Mouse (Mus musculus) myocyte (in vitro differentiated cells): ENCODE results near the gene Kirrel3. TPM values are rescaled to one million over a fixed set of nuclear protein-coding genes. Genes with fewer than 3 reads are reported as not detected.

Experiments used
- H3K27me3 ChIP-seq: one replicate; pipeline ENCODE4 v1.6.1; 2011; ENCODE audit not compliant: control insufficient read depth, insufficient read depth, insufficient read length
- H3K36me3 ChIP-seq: one replicate; pipeline ENCODE4 v1.6.1; 2011; ENCODE audit not compliant: control insufficient read depth, insufficient read depth
- H3K4me2 ChIP-seq: one replicate; pipeline ENCODE4 v1.6.1; 2011; ENCODE audit warnings: low read depth, control low read depth
- H3K4me3 ChIP-seq: one replicate; pipeline ENCODE4 v1.5.1; 2011; ENCODE audit warnings: mild to moderate bottlenecking, control low read depth, moderate library complexity
- H3K79me2 ChIP-seq: one replicate; pipeline ENCODE4 v1.6.1; 2011; ENCODE audit not compliant: control insufficient read depth, insufficient read depth
- H3ac ChIP-seq: one replicate; pipeline ENCODE4 v1.6.1; 2011; ENCODE audit not compliant: control insufficient read depth, insufficient read length
- CEBPB ChIP-seq: IDR thresholded peaks from 2 replicates; pipeline ENCODE4 v1.6.1; 2011; ENCODE audit warnings: mild to moderate bottlenecking, moderate library complexity; ENCODE audit not compliant: poor library complexity, insufficient read depth, severe bottlenecking
- E2F4 ChIP-seq: IDR thresholded peaks from one replicate; pipeline ENCODE4 v1.6.1; 2011; ENCODE audit warnings: mild to moderate bottlenecking, control low read depth, moderate library complexity; ENCODE audit not compliant: insufficient read depth
- MAX ChIP-seq: IDR thresholded peaks from one replicate; pipeline ENCODE4 v1.6.1; 2011; ENCODE audit warnings: low read depth, mild to moderate bottlenecking, control low read depth
- MYOD1 ChIP-seq, 3 experiments: IDR thresholded peaks; one replicate each; pipeline ENCODE4 v1.6.1; 2011; ENCODE audit warnings: control low read depth in 2 of 3, low read depth in 2 of 3, mild to moderate bottlenecking in 2 of 3, moderate library complexity in 1 of 3; ENCODE audit not compliant: insufficient read length in 2 of 3, control insufficient read depth in 1 of 3
- MYOG ChIP-seq, 3 experiments: IDR thresholded peaks; one replicate each; pipeline ENCODE4 v1.6.1; 2011; ENCODE audit warnings: control low read depth in 2 of 3, low read depth in 2 of 3, mild to moderate bottlenecking in 2 of 3; ENCODE audit not compliant: insufficient read length in 2 of 3, control insufficient read depth in 1 of 3, insufficient read depth in 1 of 3
- POLR2A ChIP-seq: IDR thresholded peaks from one replicate; pipeline ENCODE4 v1.6.1; 2011; ENCODE audit warnings: low read depth, mild to moderate bottlenecking, control low read depth, moderate library complexity; ENCODE audit not compliant: insufficient read length
- POLR2AphosphoS2 ChIP-seq: IDR thresholded peaks from one replicate; pipeline ENCODE4 v1.6.1; 2011; ENCODE audit warnings: low read depth, control low read depth; ENCODE audit not compliant: insufficient read length
- REST ChIP-seq: IDR thresholded peaks from one replicate; pipeline ENCODE4 v1.6.1; 2011; ENCODE audit warnings: mild to moderate bottlenecking, control low read depth, moderate library complexity; ENCODE audit not compliant: insufficient read depth, insufficient read length
- SRF ChIP-seq: IDR thresholded peaks from one replicate; pipeline ENCODE4 v1.6.1; 2011; ENCODE audit warnings: low read depth; ENCODE audit not compliant: control insufficient read depth, insufficient read length
- TCF12 ChIP-seq: IDR thresholded peaks from one replicate; pipeline ENCODE4 v1.6.1; 2011; ENCODE audit warnings: mild to moderate bottlenecking, control low read depth; ENCODE audit not compliant: poor library complexity, insufficient read depth, severe bottlenecking
- TCF3 ChIP-seq: IDR thresholded peaks from one replicate; pipeline ENCODE4 v1.6.1; 2011; ENCODE audit warnings: low read depth, control low read depth; ENCODE audit not compliant: insufficient read length
- USF1 ChIP-seq: IDR thresholded peaks from one replicate; pipeline ENCODE4 v1.6.1; 2011; ENCODE audit warnings: low read depth, mild to moderate bottlenecking, control low read depth, moderate library complexity
- polyA plus RNA-seq: library from polyadenylated mRNA; unstranded; fragments of >200 nt; fragmentation: generic; extraction: Trizol; gene quantifications from one replicate; pipeline ENCODE4 v1.2.1, GENCODE M21; 2012; ENCODE audit warnings: missing spikeins

The Kirrel3 gene
- polyA plus RNA-seq, 1 experiment, result 2.8 TPM

- H3K79me2 ChIP-seq, result no peaks in the 10 kb centered on the region
- no peak overlapping the region for H3K4me2 ChIP-seq
- H3K36me3 ChIP-seq, result no peaks in the 10 kb centered on the region
- no peak overlapping the region for H3K4me3 ChIP-seq
- no peak overlapping the region for H3ac ChIP-seq
- TF ChIP-seq POLR2A (no peak), E2F4 (no peak), USF1 (no peak), TCF12 (no peak), MYOD1 (IDR thresholded peaks at IDR 0.05; ENCODE audit: control insufficient read depth in 1 of 3, insufficient read length in 2 of 3, low read depth in 2 of 3) (no peak), CEBPB (no peak), POLR2AphosphoS2 (no peak)
- H3K27me3 ChIP-seq, result no peaks in the 10 kb centered on the region
These were observed 558.8 kb downstream of the Kirrel3 start for GRCm38 (mm10) chr9:35044458-35044857.

DNA sequence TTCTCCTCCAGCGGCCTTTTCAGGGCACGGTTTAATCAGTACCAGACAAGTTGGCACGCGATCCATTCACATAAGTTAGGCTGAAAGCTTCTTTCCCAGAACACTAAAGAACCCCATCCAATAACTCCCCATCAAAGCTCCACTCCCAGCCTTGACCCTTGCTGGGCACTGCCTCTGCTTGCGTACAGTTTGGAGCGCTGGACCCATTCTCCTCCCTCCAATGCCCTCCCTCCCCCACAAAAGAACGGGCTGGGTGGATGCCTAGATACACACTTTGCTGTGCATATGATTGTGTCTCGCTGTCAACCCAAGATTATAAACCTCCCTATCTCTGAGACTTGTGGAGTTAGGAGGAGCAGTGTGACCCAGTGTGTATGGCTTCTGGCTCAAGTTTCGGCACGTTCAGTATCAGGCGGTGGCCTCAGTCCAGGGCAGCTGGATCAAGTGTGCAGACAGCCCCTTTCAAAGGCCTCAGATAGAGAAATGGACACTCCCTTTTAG lies 559.4 kb downstream of the Kirrel3 start:
- TF ChIP-seq MYOG (IDR thresholded peaks at IDR 0.05; ENCODE audit: control insufficient read depth in 1 of 3, insufficient read depth in 1 of 3, insufficient read length in 2 of 3, low read depth in 2 of 3) (peak in 1 of 3 experiments; percentile 19), USF1 (no peak), MYOD1 (IDR thresholded peaks at IDR 0.05; ENCODE audit: control insufficient read depth in 1 of 3, insufficient read length in 2 of 3, low read depth in 2 of 3) (no peak)
- no peaks in the 10 kb centered on the region for H3K79me2 ChIP-seq
- no peak overlapping the region for H3K4me2 ChIP-seq
- H3K4me3 ChIP-seq, result no peak overlapping the region
- no peak overlapping the region for H3ac ChIP-seq
- H3K36me3 ChIP-seq, result no peaks in the 10 kb centered on the region
- H3K27me3 ChIP-seq, result no peaks in the 10 kb centered on the region

DNA sequence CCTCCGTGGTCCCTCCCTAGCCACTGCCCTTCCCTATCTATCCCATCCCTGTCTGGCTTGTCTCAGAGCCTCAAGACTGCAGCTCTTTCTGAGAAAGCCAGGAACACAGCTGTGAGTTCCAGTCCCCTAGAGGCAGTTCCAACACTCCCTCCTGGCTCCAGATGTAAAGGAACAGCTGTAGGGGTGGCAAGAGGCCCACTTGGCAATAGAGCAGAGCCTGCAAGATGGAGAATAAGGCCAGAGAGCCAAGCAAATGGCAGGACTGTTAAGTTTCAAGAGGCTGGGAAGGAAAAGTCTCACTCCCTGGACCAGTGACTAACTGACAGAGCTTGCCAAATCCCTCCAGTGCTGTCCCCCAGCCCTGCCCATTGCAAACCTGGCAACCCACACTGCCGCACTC lies 560.1 kb downstream of the Kirrel3 start:
- TF ChIP-seq USF1, result no peak
- TF ChIP-seq MAX, result no peak
- TF ChIP-seq POLR2A, result peak; percentile 3
- peak in 2 of 3 experiments; percentile 26 to 48 for TF ChIP-seq MYOD1 (IDR thresholded peaks at IDR 0.05; ENCODE audit: control insufficient read depth in 1 of 3, insufficient read length in 2 of 3, low read depth in 2 of 3)
- TF ChIP-seq MYOG (IDR thresholded peaks at IDR 0.05; ENCODE audit: control insufficient read depth in 1 of 3, insufficient read depth in 1 of 3, insufficient read length in 2 of 3, low read depth in 2 of 3), result peak in 2 of 3 experiments; percentile 11 to 35
- no peak for TF ChIP-seq REST
- peak; percentile 35 for TF ChIP-seq TCF12
- Histone ChIP-seq H3K36me3 (no peaks in the 10 kb centered on the region), H3K27me3 (no peaks in the 10 kb centered on the region), H3K4me2 (peak overlapping the region; percentile 10), H3K4me3 (no peak overlapping the region), H3K79me2 (no peaks in the 10 kb centered on the region), H3ac (no peak overlapping the region)

DNA sequence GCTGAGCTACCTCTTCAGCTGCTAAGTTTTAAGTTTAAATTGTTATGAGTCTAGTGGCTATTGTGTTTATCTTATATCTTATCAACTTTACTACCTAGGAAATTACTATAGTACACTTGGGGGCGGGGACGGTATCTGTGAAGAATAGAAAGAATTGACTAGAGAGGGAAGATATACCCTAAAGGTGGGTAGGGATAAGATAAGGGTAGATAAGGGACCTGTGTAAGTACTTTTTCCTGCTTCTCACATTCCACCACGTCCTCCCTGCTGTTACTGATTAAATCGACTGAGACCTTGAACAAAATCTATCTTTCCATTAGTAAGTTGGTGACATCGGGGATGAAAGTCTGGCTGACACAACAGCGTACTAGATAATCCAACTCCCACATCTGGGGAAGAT lies 562.8 kb downstream of the Kirrel3 start:
- TF ChIP-seq POLR2AphosphoS2 (no peak), CEBPB (no peak), TCF12 (no peak), E2F4 (no peak), POLR2A (no peak), SRF (no peak), USF1 (no peak), REST (no peak), MAX (no peak), TCF3 (no peak), MYOD1 (IDR thresholded peaks at IDR 0.05; ENCODE audit: control insufficient read depth in 1 of 3, insufficient read length in 2 of 3, low read depth in 2 of 3) (no peak), MYOG (IDR thresholded peaks at IDR 0.05; ENCODE audit: control insufficient read depth in 1 of 3, insufficient read depth in 1 of 3, insufficient read length in 2 of 3, low read depth in 2 of 3) (no peak)
- Histone ChIP-seq H3K4me2 (no peak overlapping the region), H3K27me3 (no peaks in the 10 kb centered on the region), H3ac (no peak overlapping the region), H3K4me3 (no peak overlapping the region), H3K36me3 (peaks cover 10% of the 10 kb centered on the region), H3K79me2 (no peaks in the 10 kb centered on the region)

DNA sequence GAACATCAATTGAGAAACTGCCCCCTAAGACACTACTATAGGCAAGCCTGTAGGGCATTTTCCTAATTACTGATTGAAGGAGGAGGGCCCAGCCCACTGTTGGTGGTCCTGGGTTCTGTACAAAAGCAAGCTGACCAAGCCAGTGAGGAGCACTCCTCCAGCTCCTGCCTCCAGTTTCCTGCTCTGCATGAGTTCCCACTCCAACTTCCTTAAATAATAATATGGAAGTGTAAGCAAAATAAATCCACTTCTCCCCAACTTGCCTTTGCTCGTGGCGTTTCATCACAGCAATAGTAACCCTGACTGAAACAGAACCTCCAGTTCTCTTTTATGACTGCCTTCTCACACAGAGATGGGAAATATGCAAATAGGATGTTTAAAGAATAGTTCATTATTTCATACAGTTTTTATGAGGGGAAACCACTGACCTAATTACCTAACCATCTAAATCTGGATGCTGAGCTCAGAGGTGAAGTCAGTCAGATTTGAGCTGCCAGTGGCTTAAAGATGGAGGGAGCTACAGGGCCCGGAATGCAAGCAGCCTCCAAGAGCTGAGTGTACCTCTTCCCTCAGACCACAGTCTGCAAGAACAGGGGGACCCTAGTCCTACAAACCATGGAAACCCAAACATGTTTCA lies 564.3 kb downstream of the Kirrel3 start:
- Histone ChIP-seq H3K4me2 (no peak overlapping the region), H3K27me3 (no peaks in the 10 kb centered on the region), H3ac (no peak overlapping the region), H3K36me3 (peaks cover 19% of the 10 kb centered on the region), H3K4me3 (no peak overlapping the region), H3K79me2 (no peaks in the 10 kb centered on the region)
- no peak for TF ChIP-seq POLR2A
- TF ChIP-seq MYOD1 (IDR thresholded peaks at IDR 0.05; ENCODE audit: control insufficient read depth in 1 of 3, insufficient read length in 2 of 3, low read depth in 2 of 3), result no peak
- no peak for TF ChIP-seq TCF12
- TF ChIP-seq MAX, result no peak
- TF ChIP-seq REST, result no peak
- no peak for TF ChIP-seq E2F4
- TF ChIP-seq CEBPB, result no peak
- TF ChIP-seq MYOG (IDR thresholded peaks at IDR 0.05; ENCODE audit: control insufficient read depth in 1 of 3, insufficient read depth in 1 of 3, insufficient read length in 2 of 3, low read depth in 2 of 3), result no peak
- no peak for TF ChIP-seq USF1
- TF ChIP-seq SRF, result no peak
- no peak for TF ChIP-seq TCF3
- TF ChIP-seq POLR2AphosphoS2, result no peak
